Mouse (Mus musculus): Measurements from ENCODE around the gene Chrnb1.

Chrnb1 gene

GRCm38 (mm10) chr11:69767625-69767909 is 28.2 kb downstream of the Chrnb1 start:
- DNase-seq, result peak; percentile 71

GRCm38 (mm10) chr11:69766872-69767624 is 28.7 kb downstream of the Chrnb1 start:
- DNase-seq, result peak; percentile 41

GRCm38 (mm10) chr11:69766126-69766609 is 29.6 kb downstream of the Chrnb1 start:
- peak; percentile 79 for DNase-seq

- DNase-seq, result peak; percentile 60
Measured at GRCm38 (mm10) chr11:69765221-69766125, 30.3 kb downstream of the Chrnb1 start, which contains the start of gene Zbtb4. Gene Zbtb4, plus strand, starts transcription at chr11:69765912.

GRCm38 (mm10) chr11:69763551-69763950 is 32.2 kb downstream of the Chrnb1 start:
- DNase-seq, result peak; percentile 36

- DNase-seq, result no peak
Measured at GRCm38 (mm10) chr11:69761868-69762267, 33.9 kb downstream of the Chrnb1 start, which contains the start of gene Slc35g3. Gene Slc35g3, minus strand, starts transcription at chr11:69761968.

GRCm38 (mm10) chr11:69760901-69761200 is 34.9 kb downstream of the Chrnb1 start:
- DNase-seq, result no peak

GRCm38 (mm10) chr11:69760160-69760900 is 35.4 kb downstream of the Chrnb1 start:
- no peak for DNase-seq

GRCm38 (mm10) chr11:69758971-69759721 is 36.6 kb downstream of the Chrnb1 start:
- DNase-seq, result peak; percentile 95

- DNase-seq, result peak; percentile 97
Measured at GRCm38 (mm10) chr11:69758478-69758970, 37.2 kb downstream of the Chrnb1 start, which contains the start of gene Polr2a. Gene Polr2a, minus strand, starts transcription at chr11:69758637.

- peak; percentile 97 for DNase-seq
Measured at GRCm38 (mm10) chr11:69758090-69758456, 37.7 kb downstream of the Chrnb1 start.

GRCm38 (mm10) chr11:69757303-69758089 is 38.2 kb downstream of the Chrnb1 start:
- no peak for DNase-seq

GRCm38 (mm10) chr11:69754701-69755100 is 41.0 kb downstream of the Chrnb1 start:
- peak; percentile 66 for DNase-seq

- no peak for DNase-seq
Measured at GRCm38 (mm10) chr11:69754233-69754632, 41.5 kb downstream of the Chrnb1 start.

- DNase-seq, result no peak
Measured at GRCm38 (mm10) chr11:69752686-69753085, 43.1 kb downstream of the Chrnb1 start.

- DNase-seq, result no peak
Measured at GRCm38 (mm10) chr11:69751635-69752034, 44.1 kb downstream of the Chrnb1 start.

Measured in lung, postnatal 36 days (tissue).